Mouse (Mus musculus): ENCODE measurements around the gene Ppil3. TPM values are rescaled to one million over a fixed set of nuclear protein-coding genes. Genes with fewer than 3 reads are reported as not detected.

The Ppil3 gene
- polyA plus RNA-seq, 1 experiment: 70.9 TPM

- Histone ChIP-seq H3K4me1 (ENCODE audit: control insufficient read depth, insufficient read depth, low read length) (peaks cover 3% of the 10 kb centered on the region), H3K4me3 (ENCODE audit: insufficient read depth, low read length) (peak overlapping the region; percentile 98), H3K27ac (ENCODE audit: insufficient read depth, low read length) (peak overlapping the region; percentile 78)
- TF ChIP-seq POLR2A (IDR thresholded peaks at IDR 0.05; ENCODE audit: low read depth, low read length) (no peak), CTCF (IDR thresholded peaks at IDR 0.05; ENCODE audit: borderline replicate concordance, insufficient read depth, low read length) (no peak)
These were observed 51.7 kb downstream of the Ppil3 start for GRCm38 (mm10) chr1:58393284-58394195.

GRCm38 (mm10) chr1:58392652-58393283, 52.5 kb downstream of the Ppil3 start, which contains the start of gene Bzw1:
Gene Bzw1 (plus strand): TSS chr1:58392898.
- H3K4me1 ChIP-seq (ENCODE audit: control insufficient read depth, insufficient read depth, low read length): peaks cover 3% of the 10 kb centered on the region
- TF ChIP-seq POLR2A (IDR thresholded peaks at IDR 0.05; ENCODE audit: low read depth, low read length): peak; percentile 90
- no peak for TF ChIP-seq CTCF (IDR thresholded peaks at IDR 0.05; ENCODE audit: borderline replicate concordance, insufficient read depth, low read length)
- peak within 1 kb of the TSS; percentile 97 for H3K27ac ChIP-seq (ENCODE audit: insufficient read depth, low read length)

GRCm38 (mm10) chr1:58392268-58392651, 53.0 kb downstream of the Ppil3 start:
- Histone ChIP-seq H3K27ac (ENCODE audit: insufficient read depth, low read length) (peak overlapping the region; percentile 97), H3K4me1 (ENCODE audit: control insufficient read depth, insufficient read depth, low read length) (peaks cover 3% of the 10 kb centered on the region), H3K4me3 (ENCODE audit: insufficient read depth, low read length) (peak overlapping the region; percentile 98)
- no peak for TF ChIP-seq POLR2A (IDR thresholded peaks at IDR 0.05; ENCODE audit: low read depth, low read length)

More at GRCm38 (mm10) chr1:58392652-58393283, 52.5 kb downstream of the Ppil3 start, which contains the start of gene Bzw1:
- H3K4me3 ChIP-seq (ENCODE audit: insufficient read depth, low read length): peak within 1 kb of the TSS; percentile 98

DNA sequence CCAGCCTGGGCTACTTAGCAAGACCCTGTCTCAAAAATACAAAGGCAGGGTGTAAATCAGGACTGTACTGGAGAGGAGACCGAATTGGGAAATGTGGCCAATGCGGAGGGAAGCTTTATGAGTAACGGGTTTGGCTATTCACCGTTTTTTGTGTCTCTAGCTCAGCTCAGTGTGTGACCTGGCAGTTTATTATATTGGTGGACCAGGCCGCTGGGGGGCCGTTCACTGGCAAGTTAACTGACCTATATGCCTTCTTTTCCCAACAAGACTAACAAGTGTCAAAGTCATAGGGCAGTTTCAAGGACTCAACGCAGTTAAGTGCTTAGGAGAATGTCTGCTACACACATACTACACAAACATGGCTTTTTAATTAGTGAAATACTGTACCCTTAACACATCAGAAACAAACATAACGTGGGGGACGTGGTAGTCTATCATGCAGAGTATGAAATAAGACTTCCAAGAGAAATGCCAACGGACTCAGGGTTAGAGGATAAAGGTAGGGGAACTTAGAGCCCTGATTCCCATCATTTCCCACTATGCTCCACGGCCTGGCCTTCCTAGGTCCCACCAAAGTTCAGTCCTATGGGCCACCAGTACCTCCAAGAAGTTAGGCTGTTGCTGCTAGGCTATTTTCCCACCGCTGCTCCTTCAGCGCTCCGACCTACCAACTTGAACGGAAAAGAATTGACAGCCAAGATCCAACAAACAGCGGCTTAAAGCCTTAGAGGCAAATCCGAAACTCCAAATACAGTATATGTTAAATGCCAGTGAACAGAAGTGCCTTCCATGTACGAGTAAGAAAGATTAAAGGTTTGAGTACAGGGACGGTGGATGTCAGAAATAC, 53.6 kb downstream of the Ppil3 start:
- Histone ChIP-seq H3K27ac (ENCODE audit: insufficient read depth, low read length) (peak overlapping the region; percentile 97), H3K4me1 (ENCODE audit: control insufficient read depth, insufficient read depth, low read length) (peaks cover 3% of the 10 kb centered on the region)

DNA sequence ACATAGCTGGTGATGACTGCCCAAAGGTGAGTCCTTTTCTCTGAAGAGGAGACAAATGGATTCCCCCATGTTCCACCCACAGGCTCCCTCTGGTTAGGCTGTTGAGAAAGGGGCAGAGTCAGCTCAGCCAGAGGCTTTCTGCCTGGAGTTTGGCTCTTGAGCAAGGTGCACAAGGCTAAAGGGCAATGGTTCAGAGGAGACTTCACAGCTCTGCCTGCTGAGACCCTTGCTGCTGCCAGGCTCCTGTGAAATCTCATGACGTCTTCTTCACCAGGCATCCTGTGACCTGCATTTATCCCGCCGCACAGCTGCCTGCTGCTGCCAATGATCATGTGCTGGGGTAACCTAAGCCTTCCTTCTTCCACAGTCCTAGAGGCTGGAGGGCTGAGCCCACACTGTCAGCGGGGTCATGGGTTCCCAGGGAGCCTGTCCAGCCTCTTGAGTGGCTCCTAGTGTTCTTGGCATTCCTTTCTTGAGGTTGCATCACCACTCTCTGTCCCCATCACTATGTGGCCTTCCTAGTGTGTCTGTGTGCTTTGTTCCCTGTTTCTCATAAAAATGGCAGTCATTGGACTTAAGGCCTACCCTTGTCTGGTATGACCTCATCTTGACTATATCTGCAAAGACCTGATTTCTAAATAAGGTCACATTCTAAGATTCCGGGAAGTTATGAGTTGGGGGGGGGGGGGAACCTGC, 62.6 kb downstream of the Ppil3 start:
- TF ChIP-seq CTCF (IDR thresholded peaks at IDR 0.05; ENCODE audit: borderline replicate concordance, insufficient read depth, low read length) (no peak), POLR2A (IDR thresholded peaks at IDR 0.05; ENCODE audit: low read depth, low read length) (no peak)
- Histone ChIP-seq H3K27ac (ENCODE audit: insufficient read depth, low read length) (no peak overlapping the region), H3K4me1 (ENCODE audit: control insufficient read depth, insufficient read depth, low read length) (no peaks in the 10 kb centered on the region), H3K4me3 (ENCODE audit: insufficient read depth, low read length) (no peak overlapping the region)

More for the DNA sequence above, 53.6 kb downstream of the Ppil3 start:
- peak overlapping the region; percentile 98 for H3K4me3 ChIP-seq (ENCODE audit: insufficient read depth, low read length)
- TF ChIP-seq POLR2A (IDR thresholded peaks at IDR 0.05; ENCODE audit: low read depth, low read length) (peak; percentile 31; the same call in 1 of the 2 replicates), CTCF (IDR thresholded peaks at IDR 0.05; ENCODE audit: borderline replicate concordance, insufficient read depth, low read length) (no peak)

Other genes starting within 250 kb of the Ppil3 start
- not detected in 2 replicates for gene Aox4, start 235.1 kb downstream of the Ppil3 start, polyA plus RNA-seq (2011; ENCODE audit: insufficient read length, low read depth, missing spikeins)
- not detected in 2 replicates for gene Aox2, start 167.2 kb downstream of the Ppil3 start, polyA plus RNA-seq (2011; ENCODE audit: insufficient read length, low read depth, missing spikeins)
- 360 and 397 TPM in 2 replicates for gene Bzw1, start 52.6 kb downstream of the Ppil3 start, polyA plus RNA-seq (2011; ENCODE audit: insufficient read length, low read depth, missing spikeins)
- gene Clk1, start 21.4 kb downstream of the Ppil3 start, polyA plus RNA-seq (2011; ENCODE audit: insufficient read length, low read depth, missing spikeins): 118 and 153 TPM in 2 replicates
- 32.4 and 36.3 TPM in 2 replicates for gene Nif3l1, start 335 bp downstream of the Ppil3 start, polyA plus RNA-seq (2011; ENCODE audit: insufficient read length, low read depth, missing spikeins)
- gene Orc2, start 59.6 kb upstream of the Ppil3 start, polyA plus RNA-seq (2011; ENCODE audit: insufficient read length, low read depth, missing spikeins): 27.3 and 35.3 TPM in 2 replicates
- gene Fam126b, start 140.8 kb upstream of the Ppil3 start, polyA plus RNA-seq (2011; ENCODE audit: insufficient read length, low read depth, missing spikeins): 7.8 and 15.5 TPM in 2 replicates
- 63.8 and 66.8 TPM in 2 replicates for gene Ndufb3, start 140.9 kb upstream of the Ppil3 start, polyA plus RNA-seq (2011; ENCODE audit: insufficient read length, low read depth, missing spikeins)

All from embryonic fibroblast, embryonic 13.5 days (primary cell).